Mouse (Mus musculus) hindbrain, embryonic 12.5 days (tissue): ENCODE measurements around the gene Gm45753. TPM values are rescaled to one million over a fixed set of nuclear protein-coding genes. Genes with fewer than 3 reads are reported as not detected.

ENCODE experiments used
- ATAC-seq: fragments of 200-750 bp; cut with Nextera tagmentation; 2 replicates; pipeline ENCODE4 v1.8.0; 2017; ENCODE audit warnings: moderate TSS enrichment; ENCODE audit not compliant: low FRiP score
- H3K27ac ChIP-seq: fragments of 300-500 bp; sonication (generic); 2 replicates; pipeline ENCODE4 v1.5.1; 2016; ENCODE audit warnings: mild to moderate bottlenecking
- H3K27me3 ChIP-seq: fragments of 300-500 bp; sonication (generic); 2 replicates; pipeline ENCODE4 v1.6.1; 2016; ENCODE audit warnings: mild to moderate bottlenecking
- H3K36me3 ChIP-seq: fragments of 300-500 bp; sonication (generic); 2 replicates; pipeline ENCODE4 v1.6.1; 2016; ENCODE audit warnings: mild to moderate bottlenecking
- H3K4me1 ChIP-seq: fragments of 300-500 bp; sonication (generic); 2 replicates; pipeline ENCODE4 v1.6.1; 2016
- H3K4me2 ChIP-seq: fragments of 300-500 bp; sonication (generic); replicated peaks from 2 replicates; pipeline ENCODE4 v1.6.1; 2016; ENCODE audit warnings: mild to moderate bottlenecking
- H3K4me3 ChIP-seq: fragments of 300-500 bp; sonication (generic); 2 replicates; pipeline ENCODE4 v1.5.1; 2016; ENCODE audit warnings: mild to moderate bottlenecking
- H3K9ac ChIP-seq: fragments of 300-500 bp; sonication (generic); 2 replicates; pipeline ENCODE4 v1.6.1; 2016; ENCODE audit warnings: mild to moderate bottlenecking, moderate library complexity
- H3K9me3 ChIP-seq: fragments of 300-500 bp; sonication (generic); replicated peaks from 2 replicates; pipeline ENCODE4 v1.6.1; 2016; ENCODE audit warnings: mild to moderate bottlenecking
- WGBS: fragments of 180-500 bp; shearing (Covaris S2); methylation state at CpG from one replicate; pipeline ENCODE4 v1.1.7; 2016; 5-methylcytosine and 5-hydroxymethylcytosine counted together
- polyA plus RNA-seq: library from polyadenylated mRNA; unstranded; fragments of >200 nt; fragmentation: Nextera tagmentation; extraction: Ambion mirVana; gene quantifications from 2 replicates; pipeline ENCODE4 v1.2.1, GENCODE M21; 2016

Gm45753 gene
- polyA plus RNA-seq, 1 experiment from 2014 or later = not detected

DNA sequence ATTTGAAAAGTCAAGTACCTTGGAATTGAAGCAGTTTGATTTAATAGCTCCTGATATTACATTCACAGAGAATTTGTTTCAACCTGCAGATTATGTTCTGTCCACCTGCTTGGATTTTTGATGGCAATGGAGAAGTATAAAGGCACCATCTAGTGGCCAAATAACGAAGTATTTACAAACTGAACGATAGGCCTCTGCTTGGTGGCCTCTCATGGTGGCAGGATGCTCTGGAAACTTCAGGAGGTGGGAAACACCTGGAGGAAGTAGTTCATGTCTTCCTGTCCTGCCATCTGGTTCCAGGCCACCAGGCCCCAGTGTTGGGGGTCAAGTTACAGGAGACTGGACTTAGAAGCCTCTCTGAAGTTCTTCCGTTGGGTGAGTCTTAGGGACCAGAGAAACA, 70.0 kb downstream of the Gm45753 start:
- Histone ChIP-seq H3K4me3 (no peak overlapping the region), H3K4me1 (peaks cover 5% of the 10 kb centered on the region), H3K27me3 (no peaks in the 10 kb centered on the region), H3K27ac (no peak overlapping the region), H3K9ac (no peak overlapping the region), H3K36me3 (no peaks in the 10 kb centered on the region), H3K4me2 (no peak overlapping the region), H3K9me3 (no peaks in the 10 kb centered on the region)
- peak; percentile 30; the same call in 1 of the 2 replicates for ATAC-seq
- WGBS = 30% methylated on average over 3 of the region's 3 CpGs

- Histone ChIP-seq H3K27me3 (no peaks in the 10 kb centered on the region), H3K9me3 (no peaks in the 10 kb centered on the region), H3K4me2 (peak overlapping the region; percentile 35), H3K4me1 (peaks cover 5% of the 10 kb centered on the region), H3K27ac (no peak overlapping the region), H3K36me3 (no peaks in the 10 kb centered on the region), H3K4me3 (no peak overlapping the region), H3K9ac (no peak overlapping the region)
- ATAC-seq = peak; percentile 79
- WGBS = 16% methylated on average over 14 of the region's 14 CpGs
Measured at GRCm38 (mm10) chr8:45236164-45236912, 71.9 kb downstream of the Gm45753 start.

- no peak overlapping the region for H3K4me3 ChIP-seq
- no peak for ATAC-seq
- no peaks in the 10 kb centered on the region for H3K9me3 ChIP-seq
- no peak overlapping the region for H3K9ac ChIP-seq
- 87% methylated on average over 6 of the region's 6 CpGs for WGBS
- H3K4me1 ChIP-seq = peaks cover 5% of the 10 kb centered on the region
- H3K36me3 ChIP-seq = no peaks in the 10 kb centered on the region
- H3K27me3 ChIP-seq = no peaks in the 10 kb centered on the region
- H3K4me2 ChIP-seq = no peak overlapping the region
- H3K27ac ChIP-seq = no peak overlapping the region
Measured at GRCm38 (mm10) chr8:45235228-45235627, 73.0 kb downstream of the Gm45753 start.

DNA sequence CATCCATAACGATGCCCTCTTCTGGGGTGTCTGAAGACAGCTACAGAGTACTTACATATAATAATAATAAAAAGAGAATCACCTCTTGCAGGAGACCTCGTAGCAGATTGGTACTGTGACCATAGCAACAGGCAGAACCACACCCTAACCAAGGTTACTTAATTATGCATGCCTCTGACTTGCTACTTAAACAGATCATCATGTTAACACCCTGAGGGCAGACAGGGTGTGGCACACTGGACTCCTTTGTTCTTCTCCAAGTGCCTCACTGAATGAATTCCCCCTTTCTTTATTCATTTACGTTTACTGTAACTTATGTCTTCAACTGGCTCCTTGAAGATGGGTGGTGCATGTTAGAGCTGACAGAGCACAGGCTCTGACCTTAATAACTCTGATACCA, 75.0 kb downstream of the Gm45753 start:
- no peaks in the 10 kb centered on the region for H3K9me3 ChIP-seq
- 61% methylated on average over 3 of the region's 3 CpGs for WGBS
- no peak overlapping the region for H3K4me3 ChIP-seq
- no peak overlapping the region for H3K4me2 ChIP-seq
- no peak overlapping the region for H3K27ac ChIP-seq
- no peak for ATAC-seq
- H3K4me1 ChIP-seq = peaks cover 5% of the 10 kb centered on the region
- no peak overlapping the region for H3K9ac ChIP-seq
- H3K27me3 ChIP-seq = no peaks in the 10 kb centered on the region
- H3K36me3 ChIP-seq = no peaks in the 10 kb centered on the region

Other genes with a start within 250 kb of the Gm45753 start
- gene Mtnr1a, start 239.3 kb downstream of the Gm45753 start, polyA plus RNA-seq = 0.22 TPM in 1 of 2 replicates, not detected in the other
- not detected in 2 replicates for gene F11, start 46.4 kb downstream of the Gm45753 start, polyA plus RNA-seq
- gene Klkb1, start 13.6 kb downstream of the Gm45753 start, polyA plus RNA-seq = not detected in 2 replicates
- gene Cyp4v3, start 24.8 kb upstream of the Gm45753 start, polyA plus RNA-seq = 1.2 and 1.4 TPM in 2 replicates
- 10.4 and 11.9 TPM in 2 replicates for gene Fam149a, start 73.8 kb upstream of the Gm45753 start, polyA plus RNA-seq
- 1.1 and 1.4 TPM in 2 replicates for gene Tlr3, start 102.6 kb upstream of the Gm45753 start, polyA plus RNA-seq
- gene Sorbs2, start 199.3 kb upstream of the Gm45753 start, polyA plus RNA-seq = 81.7 and 89.5 TPM in 2 replicates